Mouse (Mus musculus) small intestine, adult 2 months (tissue): ENCODE data around the gene Trp63.

Experiments
- CTCF ChIP-seq: fragments of 200-500 bp; IDR thresholded peaks from 2 replicates; pipeline ENCODE4 v1.5.1; 2012; ENCODE audit warnings: low read depth, mild to moderate bottlenecking, control low read depth, inconsistent platforms, low read length, moderate library complexity, mixed read lengths; ENCODE audit not compliant: insufficient replicate concordance, insufficient read length; ENCODE audit errors: extremely low read depth
- POLR2A ChIP-seq: fragments of 200-500 bp; IDR thresholded peaks from 2 replicates; pipeline ENCODE4 v1.6.1; 2012; ENCODE audit warnings: low read depth, mild to moderate bottlenecking, control low read depth, inconsistent platforms, low read length, moderate library complexity

- no peak for TF ChIP-seq CTCF
- TF ChIP-seq POLR2A: no peak
Observed at GRCm38 (mm10) chr16:25835723-25836122, 152.2 kb downstream of the Trp63 start.
